10 mouse cellular contexts compared by ENCODE assay signal in genomic region chr6:117427351-117428142, GRCm38 (mm10).
DNase-seq lines count a peak whose midpoint lies in the region; ATAC-seq lines count a peak whose summit lies in the region.
"Had no signal": no experiment of that assay in that cellular context is flagged by ENCODE, and none has a peak within 500 bp of the region (broad histone marks: within the 10 kb centered on the region; RNA-seq: fewer than 3 reads in every experiment).

No protein-coding gene starts in this region.

- no peak overlapping the region for H3K9ac ChIP-seq in forebrain, embryonic 13.5 days
- no peak overlapping the region for H3K9ac ChIP-seq in hindbrain, embryonic 16.5 days (ENCODE audit: low read depth, low read length)
- H3K9ac ChIP-seq in neural tube, embryonic 13.5 days, result no peak overlapping the region
- H3K9ac ChIP-seq: embryonic facial prominence, embryonic 13.5 days had no signal

- peak; percentile 36; the same call in 1 of the 2 replicates for ATAC-seq in forebrain, embryonic 13.5 days
- ATAC-seq in hindbrain, embryonic 16.5 days, result peak; percentile 58; the same call in 1 of the 2 replicates
- ATAC-seq in neural tube, embryonic 13.5 days (ENCODE audit: low read depth), result peak; percentile 53; the same call in 1 of the 2 replicates

- H3K4me3 ChIP-seq in forebrain, embryonic 13.5 days, result no peak overlapping the region
- H3K4me3 ChIP-seq in hindbrain, embryonic 16.5 days (ENCODE audit: low read length), result no peak overlapping the region
- H3K4me3 ChIP-seq in neural tube, embryonic 13.5 days, result no peak overlapping the region
- H3K4me3 ChIP-seq: embryonic facial prominence, embryonic 13.5 days had no signal

- no peaks in the 10 kb centered on the region for H3K9me3 ChIP-seq in forebrain, embryonic 13.5 days (replicated peaks)
- no peaks in the 10 kb centered on the region for H3K9me3 ChIP-seq in hindbrain, embryonic 16.5 days (ENCODE audit: control insufficient read depth, low read length)
- no peaks in the 10 kb centered on the region for H3K9me3 ChIP-seq in neural tube, embryonic 13.5 days
- H3K9me3 ChIP-seq: embryonic facial prominence, embryonic 13.5 days had no signal

- no peak overlapping the region for H3K27ac ChIP-seq in forebrain, embryonic 13.5 days
- no peak overlapping the region for H3K27ac ChIP-seq in hindbrain, embryonic 16.5 days (ENCODE audit: low read depth, low read length)
- H3K27ac ChIP-seq in neural tube, embryonic 13.5 days (replicated peaks), result 0 out of 2 replicates have a peak overlapping the region, but pooled peaks have one; percentile 38
- H3K27ac ChIP-seq: embryonic facial prominence, embryonic 13.5 days had no signal

- H3K4me2 ChIP-seq in forebrain, embryonic 13.5 days, result no peak overlapping the region
- no peak overlapping the region for H3K4me2 ChIP-seq in hindbrain, embryonic 16.5 days (ENCODE audit: low read length)
- H3K4me2 ChIP-seq in neural tube, embryonic 13.5 days, result peak overlapping the region; percentile 26; the same call in 1 of the 2 replicates
- H3K4me2 ChIP-seq: embryonic facial prominence, embryonic 13.5 days had no signal

- intact Hi-C loops in left cerebral cortex, postnatal 4 days (cut with DNase I), result no loop called here

- peak; percentile 25 for DNase-seq in left cerebral cortex, postnatal 4 days
- no peak for DNase-seq in left cerebral cortex, adult 11 months (ENCODE audit: low spot score)
- DNase-seq in cerebellum, postnatal 36 days, result no peak
- DNase-seq in ovary, adult 18-20 months (ENCODE audit: low spot score), result no peak
- DNase-seq in thymus, postnatal 36 days, result no peak

- peaks cover 7% of the 10 kb centered on the region; the same call in 1 of the 2 replicates for H3K4me1 ChIP-seq in forebrain, embryonic 13.5 days
- H3K4me1 ChIP-seq in hindbrain, embryonic 16.5 days (ENCODE audit: control insufficient read depth, insufficient read depth, low read depth, low read length), result peaks cover 4% of the 10 kb centered on the region; the same call in 1 of the 2 replicates
- H3K4me1 ChIP-seq in neural tube, embryonic 13.5 days (replicated peaks), result peaks cover 18% of the 10 kb centered on the region

- H3K27me3 ChIP-seq in forebrain, embryonic 13.5 days, result no peaks in the 10 kb centered on the region
- H3K27me3 ChIP-seq in hindbrain, embryonic 16.5 days (replicated peaks; ENCODE audit: control insufficient read depth, insufficient read depth, low read length), result no peaks in the 10 kb centered on the region
- H3K27me3 ChIP-seq in neural tube, embryonic 13.5 days, result no peaks in the 10 kb centered on the region
- H3K27me3 ChIP-seq: embryonic facial prominence, embryonic 13.5 days had no signal

- no peaks in the 10 kb centered on the region for H3K36me3 ChIP-seq in forebrain, embryonic 13.5 days (ENCODE audit: poor library complexity, severe bottlenecking)
- H3K36me3 ChIP-seq in hindbrain, embryonic 16.5 days (ENCODE audit: control insufficient read depth, insufficient read depth, low read length), result no peaks in the 10 kb centered on the region
- no peaks in the 10 kb centered on the region for H3K36me3 ChIP-seq in neural tube, embryonic 13.5 days
- H3K36me3 ChIP-seq: embryonic facial prominence, embryonic 13.5 days; G1E had no signal

- 61% methylated on average over 12 of the region's 12 CpGs for WGBS in forebrain, embryonic 13.5 days
- WGBS in hindbrain, embryonic 16.5 days, result 38% methylated on average over 12 of the region's 12 CpGs
- 26% methylated on average over 12 of the region's 12 CpGs for WGBS in neural tube, embryonic 13.5 days
